Mouse (Mus musculus) lung, postnatal 25 days (tissue): ENCODE data around the gene Gm21962.

Experiments used
- DNase-seq: peaks from one replicate; pipeline ENCODE4 v3.0.0; 2022; ENCODE audit warnings: low spot score

Gm21962 gene

GRCm38 (mm10) chr3:137716573-137717157 lies 45.3 kb downstream of the Gm21962 start:
- DNase-seq = no peak
